Mouse (Mus musculus) mesoderm, embryonic 11.5 days (tissue): ENCODE results near the gene Tpbpb.
"Not testable (repeated sequence)": the region's sequence is repeated elsewhere in the genome, so short reads cannot be mapped to it uniquely, and the experiment has no call there.

Experiments used
- DNase-seq: peaks from one replicate; pipeline ENCODE4 v3.0.0-alpha.2; 2012; ENCODE audit warnings: low read depth, low spot score

Tpbpb gene

GRCm38 (mm10) chr13:60904780-60905179 is at the start of gene Tpbpb:
Gene Tpbpb (minus strand): TSS chr13:60904880.
- not testable (repeated sequence) for DNase-seq

DNA sequence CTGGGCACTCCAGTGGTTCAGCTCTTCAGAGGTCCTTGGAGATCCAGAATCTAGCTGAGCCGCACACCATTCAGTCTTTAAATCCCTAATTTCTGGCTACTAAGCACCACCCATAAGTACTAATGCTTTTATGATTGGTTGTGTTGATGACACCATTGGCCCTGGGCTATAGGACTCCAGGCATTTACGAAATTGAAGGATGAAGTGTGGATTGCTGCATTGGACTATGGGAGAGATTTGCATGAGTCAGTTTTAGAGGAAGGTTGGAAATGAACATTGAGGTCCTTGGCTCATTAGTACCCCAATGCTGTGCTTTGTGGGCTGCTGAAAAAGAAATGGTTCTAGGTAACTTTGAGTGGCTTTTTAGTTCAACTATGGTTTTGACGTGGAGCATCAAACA is 37.2 kb upstream of the Tpbpb start, which contains the start of gene Tpbpa:
Gene Tpbpa (minus strand): TSS at position 101 of the 400 bp plus-strand sequence.
- DNase-seq: not testable (repeated sequence)

- peak; percentile 7 for DNase-seq
Measured at GRCm38 (mm10) chr13:60936500-60936901, 31.8 kb upstream of the Tpbpb start, which contains the start of the genes Gm49391 and Ctla2a. Gene Gm49391 (minus strand): TSS chr13:60936571. Gene Ctla2a (minus strand): TSS chr13:60936625.

- DNase-seq: not testable (repeated sequence)
Measured at GRCm38 (mm10) chr13:60935490-60935889, 30.8 kb upstream of the Tpbpb start, which contains the start of gene Gm49393. Gene Gm49393 (minus strand): TSS chr13:60935590.

DNA sequence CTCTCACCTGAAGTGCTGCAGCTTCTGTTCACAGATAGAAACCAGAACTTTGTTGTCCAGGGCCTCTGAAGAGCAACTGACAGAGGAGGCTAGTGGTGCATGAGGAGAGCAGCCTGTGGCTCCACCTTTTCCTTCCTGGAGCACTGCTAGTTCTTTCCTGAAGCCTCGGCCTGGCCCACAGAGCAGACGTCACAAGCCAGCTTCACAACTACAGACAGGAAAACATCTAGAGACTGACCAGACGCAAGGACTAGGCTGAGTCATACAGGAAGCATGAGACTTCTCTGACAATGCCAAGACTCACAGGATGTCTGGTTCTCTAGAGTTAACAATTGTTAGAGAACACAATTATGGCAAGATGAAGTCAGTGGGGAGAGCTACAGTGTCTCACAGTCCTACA is 7.4 kb downstream of the Tpbpb start, which contains the start of gene Ctla2b:
Gene Ctla2b (minus strand): TSS at position 120 of the 400 bp plus-strand sequence.
- no peak for DNase-seq

DNA sequence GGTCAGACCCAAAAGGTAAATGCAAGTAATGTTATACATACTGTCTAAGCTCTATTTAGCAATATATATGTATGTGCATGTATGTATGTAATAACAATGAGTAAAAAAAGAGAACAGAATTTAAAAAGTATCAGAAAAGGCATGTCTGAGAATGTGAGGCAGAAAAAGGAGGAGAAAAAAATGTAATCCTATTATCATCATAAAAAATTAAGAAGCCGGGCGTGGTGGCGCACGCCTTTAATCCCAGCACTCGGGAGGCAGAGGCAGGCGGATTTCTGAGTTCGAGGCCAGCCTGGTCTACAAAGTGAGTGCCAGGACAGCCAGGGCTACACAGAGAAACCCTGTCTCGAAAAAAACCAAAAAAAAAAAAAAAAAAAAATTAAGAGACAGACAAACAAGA is 7.9 kb downstream of the Tpbpb start, which contains the start of gene Gm49392:
Gene Gm49392 (minus strand): TSS at position 101 of the 400 bp plus-strand sequence.
- DNase-seq: not testable (repeated sequence)

- DNase-seq: no peak
Measured at GRCm38 (mm10) chr13:60895406-60896160, 9.1 kb downstream of the Tpbpb start.

DNA sequence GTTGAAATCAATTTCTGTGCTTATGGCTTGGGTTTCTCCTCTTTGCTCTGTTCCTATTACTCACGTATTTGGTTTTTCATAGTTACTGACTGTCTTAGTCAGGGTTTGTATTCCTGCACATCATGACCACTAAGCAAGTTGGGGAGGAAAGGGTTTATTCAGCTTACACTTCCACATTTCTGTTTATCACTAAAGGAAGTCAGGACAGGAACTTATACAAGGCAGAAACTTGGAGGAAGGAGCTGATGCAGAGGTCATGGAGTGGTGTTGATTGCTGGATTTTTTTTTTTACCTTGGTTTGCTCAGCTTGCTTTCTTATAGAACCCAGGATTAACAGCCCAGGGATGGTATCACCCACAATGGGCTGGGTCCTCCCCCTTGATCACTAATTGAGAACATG is 12.4 kb downstream of the Tpbpb start:
- DNase-seq: no peak

- DNase-seq: no peak
Measured at GRCm38 (mm10) chr13:60864281-60864680, 40.4 kb downstream of the Tpbpb start, which contains the start of gene 4930486L24Rik. Gene 4930486L24Rik (minus strand): TSS chr13:60864475.
